Mouse (Mus musculus) spleen, adult 2 months (tissue): ENCODE measurements around the gene Tmem233. TPM values are rescaled to one million over a fixed set of nuclear protein-coding genes. Genes with fewer than 3 reads are reported as not detected.

ENCODE experiments used
- DNase-seq, 2 experiments: peaks; one replicate each; pipeline versions ENCODE4 v3.0.0 to v3.0.0-alpha.2; 2012 to 2021; ENCODE audit warnings: low spot score in 2 of 2, low read depth in 1 of 2
- H3K27ac ChIP-seq: fragments of 200-500 bp; 2 replicates; pipeline ENCODE4 v1.5.1; 2012; ENCODE audit warnings: low read length, inconsistent platforms; ENCODE audit not compliant: insufficient read depth
- H3K27me3 ChIP-seq: fragments of 200-500 bp; 2 replicates; pipeline ENCODE4 v1.6.1; 2012; ENCODE audit warnings: mild to moderate bottlenecking, moderate library complexity, low read length, inconsistent platforms; ENCODE audit not compliant: control insufficient read depth, insufficient read depth
- H3K36me3 ChIP-seq: fragments of 200-500 bp; 2 replicates; pipeline ENCODE4 v1.6.1; 2012; ENCODE audit warnings: mild to moderate bottlenecking, low read length, inconsistent platforms; ENCODE audit not compliant: control insufficient read depth, insufficient read depth
- H3K4me1 ChIP-seq: fragments of 200-500 bp; 2 replicates; pipeline ENCODE4 v1.6.1; 2011; ENCODE audit warnings: inconsistent platforms; ENCODE audit not compliant: control insufficient read depth, insufficient read depth, insufficient read length
- H3K4me3 ChIP-seq: fragments of 200-500 bp; 2 replicates; pipeline ENCODE4 v1.5.1; 2011; ENCODE audit warnings: mild to moderate bottlenecking, inconsistent platforms; ENCODE audit not compliant: insufficient read depth, insufficient read length; ENCODE audit errors: extremely low read depth
- CTCF ChIP-seq: fragments of 200-500 bp; IDR thresholded peaks from 2 replicates; pipeline ENCODE4 v1.5.1; 2011; ENCODE audit warnings: mild to moderate bottlenecking, inconsistent platforms; ENCODE audit not compliant: insufficient read depth, insufficient read length, insufficient replicate concordance; ENCODE audit errors: extremely low read depth
- POLR2A ChIP-seq: fragments of 200-500 bp; IDR thresholded peaks from 2 replicates; pipeline ENCODE4 v1.6.1; 2011; ENCODE audit warnings: low read depth, low read length, inconsistent platforms
- WGBS: fragments of 180-500 bp; shearing (Covaris S2); methylation state at CpG from one replicate; pipeline ENCODE4 v1.1.7; 2018; 5-methylcytosine and 5-hydroxymethylcytosine counted together
- polyA plus RNA-seq: library from polyadenylated mRNA; depleted of rRNA; stranded (reverse); fragments of >200 nt; gene quantifications from 2 replicates; pipeline ENCODE4 v1.2.3, GENCODE M21; 2012; rRNA removed

The Tmem233 gene
- not detected in 2 replicates for polyA plus RNA-seq

DNA sequence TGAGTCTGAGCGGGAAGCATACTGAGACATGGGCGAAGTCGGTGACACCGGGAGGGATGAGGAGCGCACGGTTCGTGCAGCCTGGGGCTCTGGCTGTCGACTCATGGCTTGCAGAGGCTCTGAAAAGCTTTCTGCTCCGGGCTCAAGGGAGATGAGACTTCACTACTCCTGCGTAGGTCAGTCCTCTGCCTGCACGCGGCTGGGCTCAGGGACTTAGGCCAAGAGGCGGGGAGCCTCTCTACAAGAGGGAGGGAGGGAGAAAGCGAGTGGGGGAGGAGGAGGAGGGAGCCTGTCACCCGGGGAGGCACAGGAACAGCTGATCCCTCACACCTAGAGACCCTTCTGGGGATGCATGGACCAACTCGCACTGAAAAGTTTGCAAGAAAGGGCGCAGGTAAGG, at the start of gene Tmem233:
Tmem233 (minus strand) TSS at position 164 of the 400 bp plus-strand sequence.
- Histone ChIP-seq H3K4me3 (no peak within 1 kb of the TSS), H3K27ac (no peak within 1 kb of the TSS), H3K4me1 (no peaks in the 10 kb centered on the region), H3K36me3 (no peaks in the 10 kb centered on the region), H3K27me3 (no peaks in the 10 kb centered on the region; the same call in 1 of the 2 replicates)
- no peak for DNase-seq
- TF ChIP-seq CTCF (no peak), POLR2A (no peak)
- 29% methylated on average over 17 of the region's 17 CpGs for WGBS

DNA sequence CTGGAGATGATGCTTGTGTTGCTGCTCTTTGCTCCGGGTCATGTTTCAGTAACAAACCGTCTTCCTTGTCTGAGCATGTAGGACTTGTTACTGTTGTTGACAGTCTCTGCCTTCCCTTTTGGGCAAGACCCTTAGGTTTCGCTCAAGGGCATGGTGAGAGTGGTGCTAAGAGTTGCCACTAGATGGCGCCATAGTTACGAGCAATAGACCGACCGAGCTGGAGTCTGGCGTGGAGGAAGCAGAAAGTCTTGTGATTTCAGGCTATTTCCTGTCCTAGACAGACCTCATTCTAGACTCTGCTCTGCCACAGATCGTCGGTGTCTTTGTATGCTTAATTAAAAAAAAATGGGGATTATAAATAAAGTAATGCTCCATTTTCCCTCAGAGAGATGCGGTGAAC, 40.3 kb upstream of the Tmem233 start:
- DNase-seq: peak; percentile 21 to 32
- no peaks in the 10 kb centered on the region for H3K4me1 ChIP-seq
- H3K4me3 ChIP-seq: no peak overlapping the region
- 10% methylated on average over 11 of the region's 11 CpGs for WGBS
- H3K27me3 ChIP-seq: no peaks in the 10 kb centered on the region
- no peaks in the 10 kb centered on the region for H3K36me3 ChIP-seq
- H3K27ac ChIP-seq: no peak overlapping the region
- peak; percentile 61; the same call in 1 of the 2 replicates for TF ChIP-seq CTCF
- no peak for TF ChIP-seq POLR2A

DNA sequence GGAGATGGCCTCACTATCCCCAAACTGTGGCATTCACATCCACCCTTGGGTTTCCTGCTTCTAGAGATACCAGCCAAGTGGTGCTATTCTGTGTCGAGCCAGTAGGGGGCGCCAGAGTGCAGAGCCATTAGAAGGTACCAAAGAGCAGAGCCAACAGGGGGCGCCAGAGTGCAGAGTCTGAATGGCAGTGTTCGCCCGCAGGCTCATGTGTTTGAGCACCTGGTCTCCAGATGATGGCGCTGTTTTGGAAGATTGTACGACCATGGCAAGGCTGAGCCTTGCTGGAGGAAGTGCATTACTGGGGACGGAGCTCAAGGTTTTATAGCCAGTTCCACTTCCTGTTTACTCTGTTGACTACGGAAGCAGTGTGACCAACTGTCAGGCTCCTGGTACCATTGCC, 33.5 kb upstream of the Tmem233 start:
- no peak for TF ChIP-seq POLR2A
- peak; percentile 64; the same call in 1 of the 2 replicates for TF ChIP-seq CTCF
- H3K4me3 ChIP-seq: no peak overlapping the region
- peak in 1 of 2 experiments; percentile 7 for DNase-seq
- no peaks in the 10 kb centered on the region for H3K36me3 ChIP-seq
- H3K4me1 ChIP-seq: no peaks in the 10 kb centered on the region
- no peak overlapping the region for H3K27ac ChIP-seq
- H3K27me3 ChIP-seq: no peaks in the 10 kb centered on the region
- 26% methylated on average over 9 of the region's 9 CpGs for WGBS

DNA sequence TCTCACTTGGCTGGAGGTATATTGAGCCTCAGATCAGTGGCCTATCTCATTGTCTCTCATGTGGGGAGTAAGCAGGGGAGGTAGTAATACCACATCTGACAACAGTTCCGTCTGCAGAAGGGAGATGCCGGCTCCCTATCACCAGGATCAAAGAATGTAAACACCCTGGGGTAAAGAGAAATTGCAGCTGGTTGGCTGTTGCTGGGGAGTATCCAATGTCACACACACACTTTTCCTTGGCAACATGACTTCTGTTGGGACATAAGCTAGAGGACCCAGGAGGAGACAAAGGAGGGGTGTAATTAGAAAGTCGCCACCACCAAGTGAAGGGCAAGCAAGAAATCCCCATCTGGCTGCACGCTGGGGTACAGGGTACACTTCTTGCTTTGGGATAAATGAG, 33.1 kb upstream of the Tmem233 start:
- Histone ChIP-seq H3K36me3 (no peaks in the 10 kb centered on the region), H3K27ac (no peak overlapping the region), H3K4me3 (no peak overlapping the region), H3K27me3 (no peaks in the 10 kb centered on the region), H3K4me1 (no peaks in the 10 kb centered on the region)
- WGBS: 77% methylated on average over 4 of the region's 4 CpGs
- TF ChIP-seq POLR2A (no peak), CTCF (no peak)
- no peak for DNase-seq

DNA sequence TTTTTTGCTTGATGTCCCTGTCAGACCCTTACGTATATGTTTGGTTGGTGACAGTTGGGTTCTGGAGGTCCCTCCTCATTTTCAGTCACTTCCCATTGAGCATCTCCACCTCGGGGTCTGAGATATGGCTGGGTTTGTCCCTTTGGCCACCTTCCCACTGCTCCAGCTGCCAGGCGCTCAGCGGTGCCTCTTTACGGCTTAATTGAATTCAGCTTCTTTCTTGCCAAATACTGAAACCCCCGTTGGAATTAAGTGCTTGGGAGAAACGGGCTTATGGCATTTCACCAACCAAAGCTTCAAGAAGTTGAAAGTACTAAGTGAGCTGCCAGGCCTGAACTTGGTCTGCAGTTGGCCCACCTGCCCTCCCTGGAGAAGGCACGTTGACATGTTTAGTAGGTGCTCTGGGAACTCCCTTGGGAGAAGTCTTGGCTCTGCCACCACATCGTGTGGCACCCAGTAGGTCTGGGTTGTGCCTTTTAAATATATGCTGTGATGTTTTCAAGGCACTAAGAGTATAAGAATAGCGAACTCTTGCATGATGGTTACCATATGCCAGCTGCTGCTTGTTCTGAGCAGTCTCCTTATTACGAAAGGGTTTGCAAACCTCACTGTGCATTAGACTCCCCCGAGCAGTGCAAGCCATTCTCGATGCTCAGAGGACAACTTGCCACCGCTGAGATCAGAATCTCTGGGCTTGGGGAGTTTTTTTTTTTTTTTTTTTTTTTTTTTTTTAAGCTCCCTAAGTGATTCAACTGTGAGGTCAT, 32.2 kb upstream of the Tmem233 start:
- H3K27ac ChIP-seq: no peak overlapping the region
- no peaks in the 10 kb centered on the region for H3K36me3 ChIP-seq
- H3K27me3 ChIP-seq: no peaks in the 10 kb centered on the region
- DNase-seq: no peak
- WGBS: 74% methylated on average over 14 of the region's 14 CpGs
- no peak for TF ChIP-seq CTCF
- TF ChIP-seq POLR2A: no peak
- H3K4me1 ChIP-seq: no peaks in the 10 kb centered on the region
- H3K4me3 ChIP-seq: no peak overlapping the region

DNA sequence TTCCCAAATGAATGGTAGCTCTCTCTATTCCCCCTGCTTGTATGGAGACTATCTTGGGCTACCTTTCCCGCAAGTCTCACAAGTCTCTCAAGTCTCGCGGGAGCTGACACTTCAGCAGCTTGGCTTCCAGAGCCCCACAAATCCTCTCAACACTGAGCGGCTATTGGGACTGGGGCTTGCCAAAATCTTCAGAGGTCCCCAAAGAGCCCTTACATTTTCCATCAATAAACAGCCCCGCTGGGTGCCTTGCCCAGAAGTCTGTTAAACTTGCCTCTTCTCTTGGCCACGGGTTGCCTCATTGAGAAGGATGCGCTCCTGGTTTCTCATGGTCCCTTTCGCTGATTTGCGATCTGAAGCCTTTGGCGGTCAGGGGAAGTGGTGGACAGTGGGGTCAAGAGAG, 25.6 kb upstream of the Tmem233 start:
- H3K27ac ChIP-seq: no peak overlapping the region
- 92% methylated on average over 10 of the region's 10 CpGs for WGBS
- no peak for DNase-seq
- H3K4me3 ChIP-seq: no peak overlapping the region
- no peaks in the 10 kb centered on the region for H3K4me1 ChIP-seq
- H3K36me3 ChIP-seq: no peaks in the 10 kb centered on the region
- no peak for TF ChIP-seq CTCF
- no peak for TF ChIP-seq POLR2A
- H3K27me3 ChIP-seq: no peaks in the 10 kb centered on the region

DNA sequence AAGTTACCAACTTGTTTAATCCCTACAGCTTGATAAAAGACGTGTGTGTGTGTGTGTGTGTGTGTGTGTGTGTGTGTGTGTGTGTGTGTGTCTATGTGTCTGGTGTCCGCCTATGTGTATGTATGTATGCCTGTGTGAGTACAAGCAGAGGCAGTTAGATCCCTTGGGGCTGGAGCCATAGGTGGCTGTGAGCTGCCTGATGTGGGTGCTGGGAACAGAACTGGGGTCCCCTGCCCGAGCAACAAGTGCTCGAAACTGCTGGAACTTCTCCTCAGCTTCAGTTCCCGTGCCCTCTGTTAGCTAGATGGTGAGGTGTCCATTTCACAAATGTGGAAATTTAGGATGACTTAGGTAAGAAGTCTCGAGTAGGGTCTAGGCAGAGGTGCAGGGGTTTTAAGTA, 1.2 kb upstream of the Tmem233 start:
- WGBS: 87% methylated on average over 6 of the region's 6 CpGs
- DNase-seq: no peak

More for the DNA sequence above, 1.2 kb upstream of the Tmem233 start:
- Histone ChIP-seq H3K4me3 (no peak overlapping the region), H3K36me3 (no peaks in the 10 kb centered on the region), H3K27me3 (no peaks in the 10 kb centered on the region; the same call in 1 of the 2 replicates), H3K4me1 (no peaks in the 10 kb centered on the region), H3K27ac (no peak overlapping the region)
- no peak for TF ChIP-seq CTCF
- no peak for TF ChIP-seq POLR2A
